Mouse (Mus musculus) liver, postnatal 0 days (tissue): ENCODE measurements at regions not wholly inside any gene's neighbourhood (a gene's known extent, or its start where the extent isn't known, plus 50 kb on each side); places are given as distances from the start of the nearest gene placed in this dataset.

Experiments
- CTCF ChIP-seq: sonication (generic); IDR thresholded peaks from 2 replicates; pipeline ENCODE4 v1.5.1; 2016; ENCODE audit warnings: antibody characterized with exemption, low read depth
- EP300 ChIP-seq: IDR thresholded peaks from 2 replicates; pipeline ENCODE4 v1.6.1; 2016; ENCODE audit warnings: antibody characterized with exemption, low read depth, mild to moderate bottlenecking

- TF ChIP-seq CTCF (peak; percentile 21; the same call in 1 of the 2 replicates), EP300 (no peak)
Observed at GRCm38 (mm10) chr9:83239097-83239496, 92.6 kb upstream of the Hmgn3 start.
